Mouse (Mus musculus): ENCODE measurements around the gene Zfp11.

Zfp11 gene

GRCm38 (mm10) chr5:129607476-129607875, 62.4 kb downstream of the Zfp11 start:
- no peak for DNase-seq
